Mouse (Mus musculus) embryonic facial prominence, embryonic 15.5 days (tissue): ENCODE results near the gene Cflar. TPM values are rescaled to one million over a fixed set of nuclear protein-coding genes. Genes with fewer than 3 reads are reported as not detected.
"Not testable (repeated sequence)": the region's sequence is repeated elsewhere in the genome, so short reads cannot be mapped to it uniquely, and the experiment has no call there.

Experiments used
- ATAC-seq: fragments of 200-750 bp; cut with Nextera tagmentation; 2 replicates; pipeline ENCODE4 v1.8.0; 2017; ENCODE audit warnings: low read depth, moderate TSS enrichment; ENCODE audit not compliant: insufficient number of reproducible peaks, low FRiP score, low TSS enrichment
- H3K27ac ChIP-seq: fragments of 300-500 bp; sonication (generic); replicated peaks from 2 replicates; pipeline ENCODE4 v1.5.1; 2015; ENCODE audit warnings: mild to moderate bottlenecking, inconsistent platforms
- H3K27me3 ChIP-seq: fragments of 300-500 bp; sonication (generic); 2 replicates; pipeline ENCODE4 v1.6.1; 2015; ENCODE audit warnings: inconsistent platforms
- H3K36me3 ChIP-seq: fragments of 300-500 bp; sonication (generic); 2 replicates; pipeline ENCODE4 v1.6.1; 2015; ENCODE audit warnings: mild to moderate bottlenecking, inconsistent platforms
- H3K4me1 ChIP-seq: fragments of 300-500 bp; sonication (generic); 2 replicates; pipeline ENCODE4 v1.6.1; 2015; ENCODE audit warnings: inconsistent platforms
- H3K4me2 ChIP-seq: fragments of 300-500 bp; sonication (generic); replicated peaks from 2 replicates; pipeline ENCODE4 v1.6.1; 2015; ENCODE audit warnings: mild to moderate bottlenecking, inconsistent platforms
- H3K4me3 ChIP-seq: fragments of 300-500 bp; sonication (generic); replicated peaks from 2 replicates; pipeline ENCODE4 v1.5.1; 2015; ENCODE audit warnings: mild to moderate bottlenecking, inconsistent platforms
- H3K9ac ChIP-seq: fragments of 300-500 bp; sonication (generic); 2 replicates; pipeline ENCODE4 v1.6.1; 2015; ENCODE audit warnings: inconsistent platforms
- H3K9me3 ChIP-seq: fragments of 300-500 bp; sonication (generic); replicated peaks from 2 replicates; pipeline ENCODE4 v1.6.1; 2016; ENCODE audit warnings: inconsistent platforms
- WGBS: fragments of 180-500 bp; shearing (Covaris S2); methylation state at CpG from one replicate; pipeline ENCODE4 v1.1.7; 2015; 5-methylcytosine and 5-hydroxymethylcytosine counted together
- polyA plus RNA-seq: library from polyadenylated mRNA; unstranded; fragments of >200 nt; fragmentation: Nextera tagmentation; extraction: Ambion mirVana; gene quantifications from 2 replicates; pipeline ENCODE4 v1.2.1, GENCODE M21; 2015

Gene Cflar
- polyA plus RNA-seq, 1 experiment from 2014 or later = 39.2 TPM

GRCm38 (mm10) chr1:58761391-58762275 lies 50.3 kb downstream of the Cflar start:
- not testable (repeated sequence) for H3K27ac ChIP-seq, H3K9ac ChIP-seq, H3K4me3 ChIP-seq, H3K4me2 ChIP-seq, H3K27me3 ChIP-seq, H3K4me1 ChIP-seq, H3K9me3 ChIP-seq, ATAC-seq
- 58% methylated on average over 5 of the region's 5 CpGs for WGBS
- H3K36me3 ChIP-seq = peaks cover 16% of the 10 kb centered on the region; the same call in 1 of the 2 replicates

GRCm38 (mm10) chr1:58762576-58762975 lies 51.3 kb downstream of the Cflar start:
- no peaks in the 10 kb centered on the region for H3K27me3 ChIP-seq
- WGBS = 69% methylated on average over 5 of the region's 5 CpGs
- H3K9ac ChIP-seq = no peak overlapping the region
- no peak for ATAC-seq
- no peak overlapping the region for H3K4me2 ChIP-seq
- no peaks in the 10 kb centered on the region for H3K4me1 ChIP-seq
- no peak overlapping the region for H3K4me3 ChIP-seq
- H3K9me3 ChIP-seq = no peaks in the 10 kb centered on the region
- H3K36me3 ChIP-seq = peaks cover 14% of the 10 kb centered on the region; the same call in 1 of the 2 replicates
- H3K27ac ChIP-seq = no peak overlapping the region

GRCm38 (mm10) chr1:58766446-58766845 lies 55.1 kb downstream of the Cflar start:
- not testable (repeated sequence) for H3K9ac ChIP-seq, H3K4me3 ChIP-seq, H3K27me3 ChIP-seq, H3K4me1 ChIP-seq, H3K36me3 ChIP-seq, ATAC-seq, H3K9me3 ChIP-seq, H3K27ac ChIP-seq, H3K4me2 ChIP-seq
- WGBS = 80% methylated on average over 4 of the region's 4 CpGs

GRCm38 (mm10) chr1:58769136-58769535 lies 57.8 kb downstream of the Cflar start:
- Histone ChIP-seq H3K4me1 (no peaks in the 10 kb centered on the region), H3K27ac (no peak overlapping the region), H3K4me2 (no peak overlapping the region), H3K9ac (no peak overlapping the region), H3K9me3 (no peaks in the 10 kb centered on the region), H3K4me3 (no peak overlapping the region), H3K36me3 (no peaks in the 10 kb centered on the region), H3K27me3 (no peaks in the 10 kb centered on the region)
- ATAC-seq = no peak

- Histone ChIP-seq H3K4me1 (no peaks in the 10 kb centered on the region), H3K27me3 (no peaks in the 10 kb centered on the region), H3K27ac (no peak overlapping the region), H3K36me3 (no peaks in the 10 kb centered on the region), H3K9me3 (no peaks in the 10 kb centered on the region), H3K4me3 (no peak overlapping the region), H3K4me2 (no peak overlapping the region), H3K9ac (no peak overlapping the region)
- no peak for ATAC-seq
- WGBS = 57% methylated on average over 9 of the region's 9 CpGs
Measured at GRCm38 (mm10) chr1:58769701-58770100, 58.4 kb downstream of the Cflar start.

GRCm38 (mm10) chr1:58770111-58770720 lies 58.9 kb downstream of the Cflar start:
- no peak overlapping the region for H3K4me3 ChIP-seq
- no peak for ATAC-seq
- 26% methylated on average over 7 of the region's 7 CpGs for WGBS
- H3K4me1 ChIP-seq = no peaks in the 10 kb centered on the region
- H3K36me3 ChIP-seq = no peaks in the 10 kb centered on the region
- no peaks in the 10 kb centered on the region for H3K27me3 ChIP-seq
- H3K27ac ChIP-seq = no peak overlapping the region
- H3K9me3 ChIP-seq = no peaks in the 10 kb centered on the region
- H3K4me2 ChIP-seq = no peak overlapping the region
- H3K9ac ChIP-seq = no peak overlapping the region

GRCm38 (mm10) chr1:58772084-58772483 lies 60.8 kb downstream of the Cflar start:
- ATAC-seq = no peak
- no peak overlapping the region for H3K4me2 ChIP-seq
- H3K27me3 ChIP-seq = no peaks in the 10 kb centered on the region
- no peak overlapping the region for H3K27ac ChIP-seq
- H3K9me3 ChIP-seq = no peaks in the 10 kb centered on the region
- H3K9ac ChIP-seq = no peak overlapping the region
- H3K36me3 ChIP-seq = no peaks in the 10 kb centered on the region
- H3K4me3 ChIP-seq = no peak overlapping the region
- H3K4me1 ChIP-seq = no peaks in the 10 kb centered on the region
- 49% methylated on average over 3 of the region's 3 CpGs for WGBS

GRCm38 (mm10) chr1:58773280-58773679 lies 62.0 kb downstream of the Cflar start:
- no peak overlapping the region for H3K4me2 ChIP-seq
- no peaks in the 10 kb centered on the region for H3K9me3 ChIP-seq
- no peaks in the 10 kb centered on the region for H3K4me1 ChIP-seq
- no peaks in the 10 kb centered on the region for H3K27me3 ChIP-seq
- ATAC-seq = no peak
- H3K4me3 ChIP-seq = no peak overlapping the region
- no peak overlapping the region for H3K27ac ChIP-seq
- H3K36me3 ChIP-seq = no peaks in the 10 kb centered on the region
- no peak overlapping the region for H3K9ac ChIP-seq

- H3K9ac ChIP-seq = no peak overlapping the region
- no peak overlapping the region for H3K4me3 ChIP-seq
- H3K4me1 ChIP-seq = no peaks in the 10 kb centered on the region
- no peaks in the 10 kb centered on the region for H3K27me3 ChIP-seq
- no peaks in the 10 kb centered on the region for H3K9me3 ChIP-seq
- no peaks in the 10 kb centered on the region for H3K36me3 ChIP-seq
- no peak overlapping the region for H3K27ac ChIP-seq
- ATAC-seq = no peak
- no peak overlapping the region for H3K4me2 ChIP-seq
- WGBS = 49% methylated on average over 2 of the region's 2 CpGs
Measured at GRCm38 (mm10) chr1:58773905-58774304, 62.6 kb downstream of the Cflar start.

- no peaks in the 10 kb centered on the region for H3K27me3 ChIP-seq
- no peak overlapping the region for H3K27ac ChIP-seq
- no peaks in the 10 kb centered on the region for H3K36me3 ChIP-seq
- H3K4me3 ChIP-seq = no peak overlapping the region
- WGBS = 94% methylated on average over 5 of the region's 5 CpGs
- no peak for ATAC-seq
- no peaks in the 10 kb centered on the region for H3K4me1 ChIP-seq
- no peak overlapping the region for H3K9ac ChIP-seq
- H3K4me2 ChIP-seq = no peak overlapping the region
- H3K9me3 ChIP-seq = no peaks in the 10 kb centered on the region
Measured at GRCm38 (mm10) chr1:58775361-58775760, 64.1 kb downstream of the Cflar start.

- H3K4me3 ChIP-seq = no peak overlapping the region
- H3K4me2 ChIP-seq = no peak overlapping the region
- WGBS = 97% methylated on average over 1 of the region's 1 CpGs
- H3K27ac ChIP-seq = no peak overlapping the region
- ATAC-seq = no peak
- H3K9ac ChIP-seq = no peak overlapping the region
- H3K27me3 ChIP-seq = no peaks in the 10 kb centered on the region
- H3K4me1 ChIP-seq = no peaks in the 10 kb centered on the region
- H3K9me3 ChIP-seq = no peaks in the 10 kb centered on the region
- no peaks in the 10 kb centered on the region for H3K36me3 ChIP-seq
Measured at GRCm38 (mm10) chr1:58777583-58777982, 66.3 kb downstream of the Cflar start.

GRCm38 (mm10) chr1:58778226-58778625 lies 66.9 kb downstream of the Cflar start:
- no peaks in the 10 kb centered on the region for H3K4me1 ChIP-seq
- 9% methylated on average over 1 of the region's 1 CpGs for WGBS
- no peak overlapping the region for H3K9ac ChIP-seq
- no peaks in the 10 kb centered on the region for H3K36me3 ChIP-seq
- no peak overlapping the region for H3K4me2 ChIP-seq
- H3K9me3 ChIP-seq = no peaks in the 10 kb centered on the region
- no peak overlapping the region for H3K27ac ChIP-seq
- no peaks in the 10 kb centered on the region for H3K27me3 ChIP-seq
- no peak overlapping the region for H3K4me3 ChIP-seq
- no peak for ATAC-seq
